Mouse (Mus musculus) layer of hippocampus, postnatal 14 days (tissue): ENCODE data around the gene Sspo. TPM values are rescaled to one million over a fixed set of nuclear protein-coding genes. Genes with fewer than 3 reads are reported as not detected.

Experiments
- DNase-seq, 2 experiments: peaks; one replicate each; pipeline ENCODE4 v3.0.0; 2021 to 2022; ENCODE audit warnings: low spot score in 2 of 2, mixed read lengths in 1 of 2
- long read RNA-seq, 2 experiments: library from polyadenylated mRNA; stranded (forward); transcript quantifications; one replicate each; pipeline ENCODE4 v2.0.0; 2021
- total RNA-seq, 2 experiments: library from RNA; stranded (reverse); gene quantifications; 2 replicates each; pipeline ENCODE4 v1.2.3; 2021

Gene Sspo
- total RNA-seq = under 1 TPM; 0.44 to 0.57 TPM
- long read RNA-seq, experiment 1 = 0 reads
- long read RNA-seq, experiment 2 = 0 reads

GRCm38 (mm10) chr6:48447929-48448328 is at the start of gene Sspo:
Gene Sspo, plus strand, starts transcription at chr6:48448229.
- DNase-seq = no peak

- no peak for DNase-seq
Observed at GRCm38 (mm10) chr6:48399906-48400305, 48.1 kb upstream of the Sspo start.

- no peak for DNase-seq
Observed at GRCm38 (mm10) chr6:48404071-48404470, 44.0 kb upstream of the Sspo start.

- DNase-seq = no peak
Observed at GRCm38 (mm10) chr6:48409726-48410343, 38.2 kb upstream of the Sspo start.

GRCm38 (mm10) chr6:48410551-48410950 is 37.5 kb upstream of the Sspo start:
- DNase-seq = no peak

GRCm38 (mm10) chr6:48411193-48412092 is 36.6 kb upstream of the Sspo start:
- no peak for DNase-seq

- no peak for DNase-seq
Observed at GRCm38 (mm10) chr6:48412147-48412546, 35.9 kb upstream of the Sspo start.

GRCm38 (mm10) chr6:48412662-48413061 is 35.4 kb upstream of the Sspo start:
- no peak for DNase-seq

GRCm38 (mm10) chr6:48413081-48413480 is 34.9 kb upstream of the Sspo start:
- DNase-seq = no peak

- no peak for DNase-seq
Observed at GRCm38 (mm10) chr6:48414886-48415285, 33.1 kb upstream of the Sspo start.

GRCm38 (mm10) chr6:48415636-48416035 is 32.4 kb upstream of the Sspo start:
- no peak for DNase-seq

- DNase-seq = no peak
Observed at GRCm38 (mm10) chr6:48416486-48416885, 31.5 kb upstream of the Sspo start.

- DNase-seq = no peak
Observed at GRCm38 (mm10) chr6:48420647-48421046, 27.4 kb upstream of the Sspo start.

- DNase-seq = no peak
Observed at GRCm38 (mm10) chr6:48423336-48423735, 24.7 kb upstream of the Sspo start.

GRCm38 (mm10) chr6:48424074-48424473 is 24.0 kb upstream of the Sspo start:
- DNase-seq = no peak

GRCm38 (mm10) chr6:48426956-48427355 is 21.1 kb upstream of the Sspo start:
- DNase-seq = no peak

GRCm38 (mm10) chr6:48428769-48429557 is 19.1 kb upstream of the Sspo start:
- DNase-seq = no peak

GRCm38 (mm10) chr6:48430748-48431147 is 17.3 kb upstream of the Sspo start:
- no peak for DNase-seq

- no peak for DNase-seq
Observed at GRCm38 (mm10) chr6:48432893-48433816, 14.9 kb upstream of the Sspo start.

- no peak for DNase-seq
Observed at GRCm38 (mm10) chr6:48434651-48435050, 13.4 kb upstream of the Sspo start.

- no peak for DNase-seq
Observed at GRCm38 (mm10) chr6:48435111-48435510, 12.9 kb upstream of the Sspo start.
